Mouse (Mus musculus) heart, postnatal 36 days (tissue): ENCODE data around the gene Slc25a39. TPM values are rescaled to one million over a fixed set of nuclear protein-coding genes. Genes with fewer than 3 reads are reported as not detected.

Source experiments
- DNase-seq, 2 experiments: peaks; one replicate each; pipeline ENCODE4 v3.0.0; 2021 to 2022
- intact Hi-C: fragments of 180-260 bp; cut with DNase I; formaldehyde crosslinking; loops from one replicate; pipeline ENCODE4 v1.15.1; 2025
- microRNA-seq, 2 experiments: library from miRNA; unstranded; fragments of <30 nt; microRNA quantifications; one replicate each; pipeline ENCODE4 v1.2.0; 2021; ENCODE audit warnings: borderline number of aligned reads in 2 of 2
- total RNA-seq, 2 experiments: library from RNA; stranded (reverse); gene quantifications; 2 replicates each; pipeline ENCODE4 v1.2.3; 2021

Slc25a39 gene
- total RNA-seq, 2 experiments from 2014 or later: 174 to 183 TPM

GRCm38 (mm10) chr11:102355501-102355900 lies 52.2 kb downstream of the Slc25a39 start:
- no peak for DNase-seq
- intact Hi-C loops: no loop called here

- intact Hi-C loops: no loop called here
- no peak for DNase-seq
Measured at GRCm38 (mm10) chr11:102353021-102353431, 54.7 kb downstream of the Slc25a39 start.

Small RNA genes within 50 kb of the gene (microRNA-seq; reads per million reads assigned to microRNA genes)
- 0 reads per million in 2 experiments for gene Mir6930

Other genes starting within 250 kb of the Slc25a39 start
- 10 to 100 TPM; 44.7 to 52.6 TPM for gene Lsm12, start 222.7 kb downstream of the Slc25a39 start, total RNA-seq
- 10 to 100 TPM; 45.1 to 47.3 TPM for gene G6pc3, start 218.3 kb downstream of the Slc25a39 start, total RNA-seq
- 100 to 1,000 TPM; 141 to 143 TPM for gene Hdac5, start 177.8 kb downstream of the Slc25a39 start, total RNA-seq
- gene BC030867, start 159.1 kb downstream of the Slc25a39 start, total RNA-seq: under 1 TPM; 0.14 to 0.25 TPM
- 1 to 10 TPM in 1 of 2 experiments, under 1 TPM in 1; 0.73 to 1.1 TPM for gene Asb16, start 139.2 kb downstream of the Slc25a39 start, total RNA-seq
- gene Tmub2, start 123.0 kb downstream of the Slc25a39 start, total RNA-seq: 10 to 100 TPM; 25.2 to 26.7 TPM
- 10 to 100 TPM; 22.9 to 24.2 TPM for gene Atxn7l3, start 111.3 kb downstream of the Slc25a39 start, total RNA-seq
- 10 to 100 TPM; 57.2 to 60.4 TPM for gene Ubtf, start 88.2 kb downstream of the Slc25a39 start, total RNA-seq
- gene Slc4a1, start 41.7 kb downstream of the Slc25a39 start, total RNA-seq: 1 to 10 TPM; 2.1 to 7.8 TPM
- gene Rundc3a, start 14.5 kb downstream of the Slc25a39 start, total RNA-seq: under 1 TPM in 1 of 2 experiments, not detected in 1; 0.19 TPM
- 100 to 1,000 TPM; 113 to 122 TPM for gene Grn, start 22.4 kb upstream of the Slc25a39 start, total RNA-seq
- gene Fam171a2, start 39.7 kb upstream of the Slc25a39 start, total RNA-seq: 1 to 10 TPM; 4.3 to 5.2 TPM
- gene Itga2b, start 62.2 kb upstream of the Slc25a39 start, total RNA-seq: 1 to 10 TPM; 3.1 to 3.8 TPM
- 10 to 100 TPM; 18.0 to 21.9 TPM for gene Gpatch8, start 148.4 kb upstream of the Slc25a39 start, total RNA-seq
- gene Gm11627, start 171.5 kb upstream of the Slc25a39 start, total RNA-seq: 1 to 10 TPM; 1.4 to 1.5 TPM
- 1 to 10 TPM; 3.1 to 5.4 TPM for gene Fzd2, start 196.4 kb upstream of the Slc25a39 start, total RNA-seq